8 mouse cellular contexts compared by ENCODE assay signal in the genomic region with DNA sequence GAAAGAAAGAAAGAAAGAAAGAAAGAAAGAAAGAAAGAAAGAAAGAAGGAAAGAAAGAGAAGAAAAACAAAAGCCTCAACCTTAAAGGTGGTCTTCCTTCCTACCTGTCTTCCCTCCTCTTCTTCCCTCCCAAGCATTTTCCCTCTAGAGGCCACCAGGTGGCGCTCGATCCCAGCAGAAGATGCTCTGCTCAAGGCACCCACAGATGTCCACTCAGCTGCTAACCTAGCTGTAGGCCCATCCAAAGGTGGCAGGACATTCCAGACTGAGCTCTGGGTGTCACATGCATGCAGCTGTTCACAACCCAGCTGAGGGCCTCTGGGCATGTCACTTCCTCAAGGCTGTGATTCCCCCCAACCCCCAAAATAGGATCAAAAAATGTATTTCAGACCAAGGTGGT. TPM values are rescaled to one million over a fixed set of nuclear protein-coding genes. Genes with fewer than 3 reads are reported as not detected.
DNase-seq lines count a peak whose midpoint lies in the region; ATAC-seq lines count a peak whose summit lies in the region.

No protein-coding gene starts in this region.

- H3K4me1 ChIP-seq in kidney, embryonic 15.5 days: no peaks in the 10 kb centered on the region
- no peaks in the 10 kb centered on the region for H3K4me1 ChIP-seq in limb, embryonic 15.5 days
- no peaks in the 10 kb centered on the region for H3K4me1 ChIP-seq in neural tube, embryonic 12.5 days

- no peak overlapping the region for H3K4me3 ChIP-seq in kidney, embryonic 15.5 days (replicated peaks)
- no peak overlapping the region for H3K4me3 ChIP-seq in limb, embryonic 15.5 days
- H3K4me3 ChIP-seq in neural tube, embryonic 12.5 days: no peak overlapping the region

- H3K36me3 ChIP-seq in kidney, embryonic 15.5 days: no peaks in the 10 kb centered on the region
- no peaks in the 10 kb centered on the region for H3K36me3 ChIP-seq in limb, embryonic 15.5 days
- no peaks in the 10 kb centered on the region for H3K36me3 ChIP-seq in neural tube, embryonic 12.5 days

- peak; percentile 76 for ATAC-seq in common myeloid progenitor, adult 5-6 weeks (replicated peaks; ENCODE audit: low read depth, poor library complexity, severe bottlenecking)
- peak; percentile 52; the same call in 1 of the 2 replicates for ATAC-seq in kidney, embryonic 15.5 days (replicated peaks; ENCODE audit: low FRiP score)
- 0 out of 2 replicates have a peak, but pooled peaks have one; percentile 58 for ATAC-seq in limb, embryonic 15.5 days (ENCODE audit: insufficient number of reproducible peaks, low FRiP score, low TSS enrichment, low read depth)
- ATAC-seq in neural tube, embryonic 12.5 days (ENCODE audit: low FRiP score, low read depth): 0 out of 2 replicates have a peak, but pooled peaks have one; percentile 33

- no peaks in the 10 kb centered on the region for H3K9me3 ChIP-seq in kidney, embryonic 15.5 days (replicated peaks)
- H3K9me3 ChIP-seq in limb, embryonic 15.5 days: no peaks in the 10 kb centered on the region
- no peaks in the 10 kb centered on the region for H3K9me3 ChIP-seq in neural tube, embryonic 12.5 days

- no peak overlapping the region for H3K4me2 ChIP-seq in kidney, embryonic 15.5 days
- H3K4me2 ChIP-seq in limb, embryonic 15.5 days: no peak overlapping the region
- no peak overlapping the region for H3K4me2 ChIP-seq in neural tube, embryonic 12.5 days (replicated peaks)

- H3K9ac ChIP-seq in kidney, embryonic 15.5 days: no peak overlapping the region
- no peak overlapping the region for H3K9ac ChIP-seq in limb, embryonic 15.5 days
- no peak overlapping the region for H3K9ac ChIP-seq in neural tube, embryonic 12.5 days

- H3K27me3 ChIP-seq in kidney, embryonic 15.5 days: no peaks in the 10 kb centered on the region
- H3K27me3 ChIP-seq in limb, embryonic 15.5 days: no peaks in the 10 kb centered on the region
- H3K27me3 ChIP-seq in neural tube, embryonic 12.5 days (replicated peaks): no peaks in the 10 kb centered on the region

- peak; percentile 14 to 50 for DNase-seq in spleen, adult 18-20 months
- no peak for DNase-seq in spleen, adult 12 weeks (ENCODE audit: low spot score)
- DNase-seq in gastrocnemius, postnatal 10 days: peak; percentile 66
- peak; percentile 37 for DNase-seq in testis, postnatal 14 days (ENCODE audit: low spot score)

- 0% methylated on average over 2 of the region's 2 CpGs for WGBS in kidney, embryonic 15.5 days
- WGBS in limb, embryonic 15.5 days: 0% methylated on average over 2 of the region's 2 CpGs
- WGBS in neural tube, embryonic 12.5 days: 0% methylated on average over 2 of the region's 2 CpGs

- no peak overlapping the region for H3K27ac ChIP-seq in kidney, embryonic 15.5 days
- no peak overlapping the region for H3K27ac ChIP-seq in limb, embryonic 15.5 days
- no peak overlapping the region for H3K27ac ChIP-seq in neural tube, embryonic 12.5 days

RNA-seq across cellular contexts. Expression of a gene that starts 30.6 kb away (rescaled TPM):
- total RNA-seq in common myeloid progenitor, adult 5-6 weeks (2017): not detected in 2 replicates
- total RNA-seq in gastrocnemius, postnatal 10 days (2021): not detected
- not detected in 2 replicates for polyA plus RNA-seq in kidney, embryonic 15.5 days (2015; fragmentation: Nextera tagmentation; extraction: Ambion mirVana)
- not detected in 2 replicates for polyA plus RNA-seq in limb, embryonic 15.5 days (2015; fragmentation: Nextera tagmentation; extraction: Ambion mirVana)
- polyA plus RNA-seq in neural tube, embryonic 12.5 days (2016; fragmentation: Nextera tagmentation; extraction: Ambion mirVana): not detected in 2 replicates
